Mouse (Mus musculus): ENCODE data around the gene Gm17581. TPM values are rescaled to one million over a fixed set of nuclear protein-coding genes. Genes with fewer than 3 reads are reported as not detected.
A peak's percentile ranks its signal among the peaks of the same experiment; 100 is the strongest.

The Gm17581 gene
- polyA plus RNA-seq, 1 experiment = not detected

DNA sequence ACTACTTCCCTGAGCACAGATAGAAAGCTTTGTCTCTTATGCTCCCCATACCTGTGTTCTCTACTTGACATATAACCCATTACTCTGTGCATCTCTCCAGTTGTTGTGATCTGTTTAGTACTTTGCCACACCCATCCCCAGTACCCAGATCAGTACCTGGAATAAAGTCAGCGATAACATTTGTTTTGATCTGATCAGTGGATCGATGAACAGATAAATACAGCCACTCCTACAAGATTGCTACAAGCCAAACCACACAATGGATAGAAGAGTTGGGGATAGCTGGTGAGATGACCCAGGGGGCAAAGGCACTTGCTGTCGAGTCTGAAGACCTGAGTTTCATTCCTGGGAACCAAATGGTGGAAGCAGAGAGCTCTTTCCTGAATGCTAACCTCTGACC lies 40.4 kb downstream of the Gm17581 start:
- WGBS = 64% methylated on average over 3 of the region's 3 CpGs
- no peak for TF ChIP-seq POLR2A (IDR thresholded peaks at IDR 0.05; ENCODE audit: borderline replicate concordance, extremely low read depth, low read depth, low read length)
- TF ChIP-seq CTCF (IDR thresholded peaks at IDR 0.05; ENCODE audit: insufficient read depth, low read length) = no peak
- no peak for DNase-seq

GRCm38 (mm10) chr2:155694564-155694963 lies 41.1 kb downstream of the Gm17581 start:
- Histone ChIP-seq H3K4me1 (ENCODE audit: control insufficient read depth, insufficient read depth, low read length) (peaks cover 5% of the 10 kb centered on the region; the same call in 1 of the 2 replicates), H3K4me3 (replicated peaks; ENCODE audit: extremely low read depth, low read depth, low read length) (no peak overlapping the region)
- WGBS = 55% methylated on average over 2 of the region's 2 CpGs
- no peak for TF ChIP-seq CTCF (IDR thresholded peaks at IDR 0.05; ENCODE audit: insufficient read depth, low read length)
- TF ChIP-seq POLR2A (IDR thresholded peaks at IDR 0.05; ENCODE audit: borderline replicate concordance, extremely low read depth, low read depth, low read length) = no peak
- DNase-seq = no peak

More for the DNA sequence above, 40.4 kb downstream of the Gm17581 start:
- H3K4me1 ChIP-seq (ENCODE audit: control insufficient read depth, insufficient read depth, low read length) = peaks cover 3% of the 10 kb centered on the region; the same call in 1 of the 2 replicates
- H3K4me3 ChIP-seq (replicated peaks; ENCODE audit: extremely low read depth, low read depth, low read length) = no peak overlapping the region

DNA sequence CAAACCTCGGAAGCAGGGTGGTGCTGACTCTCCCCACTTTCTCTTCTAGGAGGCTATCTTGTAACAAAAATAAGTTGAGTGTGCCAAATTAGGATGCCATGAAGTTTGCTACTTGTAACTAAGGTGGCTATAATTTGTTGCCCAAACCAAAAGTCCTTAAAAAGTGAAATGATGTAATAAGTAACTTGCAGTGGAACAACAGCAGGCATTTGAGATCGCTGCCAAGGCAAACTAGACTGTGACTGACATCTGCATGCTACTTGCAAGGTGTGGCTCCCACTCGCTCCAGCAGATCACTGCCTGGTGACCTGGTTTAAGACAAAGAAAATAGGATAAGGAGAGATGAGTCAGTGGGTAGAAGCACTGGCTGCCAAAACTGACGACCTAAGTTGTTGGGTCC lies 42.5 kb downstream of the Gm17581 start:
- no peak for DNase-seq
- no peak for TF ChIP-seq POLR2A (IDR thresholded peaks at IDR 0.05; ENCODE audit: borderline replicate concordance, extremely low read depth, low read depth, low read length)
- TF ChIP-seq CTCF (IDR thresholded peaks at IDR 0.05; ENCODE audit: insufficient read depth, low read length) = no peak
- 72% methylated on average over 4 of the region's 4 CpGs for WGBS
- Histone ChIP-seq H3K4me1 (ENCODE audit: control insufficient read depth, insufficient read depth, low read length) (peaks cover 5% of the 10 kb centered on the region; the same call in 1 of the 2 replicates), H3K4me3 (replicated peaks; ENCODE audit: extremely low read depth, low read depth, low read length) (no peak overlapping the region)

GRCm38 (mm10) chr2:155691723-155692493 lies 43.8 kb downstream of the Gm17581 start, which contains the start of gene Trpc4ap:
Gene Trpc4ap (minus strand): TSS chr2:155692384.
- DNase-seq = peak; percentile 98
- TF ChIP-seq CTCF (IDR thresholded peaks at IDR 0.05; ENCODE audit: insufficient read depth, low read length) (peak; percentile 86), POLR2A (IDR thresholded peaks at IDR 0.05; ENCODE audit: borderline replicate concordance, extremely low read depth, low read depth, low read length) (peak; percentile 86; the same call in 1 of the 2 replicates)
- Histone ChIP-seq H3K4me1 (ENCODE audit: control insufficient read depth, insufficient read depth, low read length) (peaks cover 5% of the 10 kb centered on the region; the same call in 1 of the 2 replicates), H3K4me3 (replicated peaks; ENCODE audit: extremely low read depth, low read depth, low read length) (peak within 1 kb of the TSS; percentile 89)
- under 1% methylated on average over 71 of the region's 72 CpGs for WGBS

GRCm38 (mm10) chr2:155691336-155691722 lies 44.3 kb downstream of the Gm17581 start:
- no peak for DNase-seq
- peaks cover 5% of the 10 kb centered on the region; the same call in 1 of the 2 replicates for H3K4me1 ChIP-seq (ENCODE audit: control insufficient read depth, insufficient read depth, low read length)
- peak overlapping the region; percentile 89 for H3K4me3 ChIP-seq (replicated peaks; ENCODE audit: extremely low read depth, low read depth, low read length)
- TF ChIP-seq CTCF (IDR thresholded peaks at IDR 0.05; ENCODE audit: insufficient read depth, low read length) = no peak
- no peak for TF ChIP-seq POLR2A (IDR thresholded peaks at IDR 0.05; ENCODE audit: borderline replicate concordance, extremely low read depth, low read depth, low read length)
- WGBS = 4% methylated on average over 8 of the region's 8 CpGs

GRCm38 (mm10) chr2:155689211-155689610 lies 46.5 kb downstream of the Gm17581 start:
- Histone ChIP-seq H3K4me3 (replicated peaks; ENCODE audit: extremely low read depth, low read depth, low read length) (no peak overlapping the region), H3K4me1 (ENCODE audit: control insufficient read depth, insufficient read depth, low read length) (peaks cover 5% of the 10 kb centered on the region; the same call in 1 of the 2 replicates)
- no peak for TF ChIP-seq POLR2A (IDR thresholded peaks at IDR 0.05; ENCODE audit: borderline replicate concordance, extremely low read depth, low read depth, low read length)
- no peak for TF ChIP-seq CTCF (IDR thresholded peaks at IDR 0.05; ENCODE audit: insufficient read depth, low read length)
- DNase-seq = no peak
- 79% methylated on average over 4 of the region's 4 CpGs for WGBS

GRCm38 (mm10) chr2:155687746-155688145 lies 47.9 kb downstream of the Gm17581 start:
- WGBS = 90% methylated on average over 11 of the region's 11 CpGs
- Histone ChIP-seq H3K4me3 (replicated peaks; ENCODE audit: extremely low read depth, low read depth, low read length) (no peak overlapping the region), H3K4me1 (ENCODE audit: control insufficient read depth, insufficient read depth, low read length) (peaks cover 5% of the 10 kb centered on the region; the same call in 1 of the 2 replicates)
- DNase-seq = no peak
- TF ChIP-seq CTCF (IDR thresholded peaks at IDR 0.05; ENCODE audit: insufficient read depth, low read length) (no peak), POLR2A (IDR thresholded peaks at IDR 0.05; ENCODE audit: borderline replicate concordance, extremely low read depth, low read depth, low read length) (no peak)

GRCm38 (mm10) chr2:155686572-155686971 lies 49.1 kb downstream of the Gm17581 start:
- 71% methylated on average over 5 of the region's 5 CpGs for WGBS
- TF ChIP-seq CTCF (IDR thresholded peaks at IDR 0.05; ENCODE audit: insufficient read depth, low read length) (no peak), POLR2A (IDR thresholded peaks at IDR 0.05; ENCODE audit: borderline replicate concordance, extremely low read depth, low read depth, low read length) (no peak)
- DNase-seq = no peak
- H3K4me1 ChIP-seq (ENCODE audit: control insufficient read depth, insufficient read depth, low read length) = peaks cover 10% of the 10 kb centered on the region; the same call in 1 of the 2 replicates
- H3K4me3 ChIP-seq (replicated peaks; ENCODE audit: extremely low read depth, low read depth, low read length) = no peak overlapping the region

Other genes with a start within 250 kb of the Gm17581 start
- gene Acss2, start 217.9 kb downstream of the Gm17581 start, polyA plus RNA-seq (2012; rRNA removed) = 29.7 and 52.6 TPM in 2 replicates
- gene Ggt7, start 217.6 kb downstream of the Gm17581 start, polyA plus RNA-seq (2012; rRNA removed) = 8.0 and 8.3 TPM in 2 replicates
- 32.7 and 35.4 TPM in 2 replicates for gene Gss, start 143.1 kb downstream of the Gm17581 start, polyA plus RNA-seq (2012; rRNA removed)
- gene Myh7b, start 124.7 kb downstream of the Gm17581 start, polyA plus RNA-seq (2012; rRNA removed) = 0.07 TPM in 1 of 2 replicates, not detected in the other
- gene Trpc4ap, start 43.5 kb downstream of the Gm17581 start, polyA plus RNA-seq (2012; rRNA removed) = 140 and 145 TPM in 2 replicates
- gene Edem2, start 6.4 kb downstream of the Gm17581 start, polyA plus RNA-seq (2012; rRNA removed) = 50.3 and 61.0 TPM in 2 replicates
- gene Procr, start 15.3 kb upstream of the Gm17581 start, polyA plus RNA-seq (2012; rRNA removed) = 3.2 and 4.5 TPM in 2 replicates
- 0.03 and 0.06 TPM in 2 replicates for gene Mmp24, start 39.5 kb upstream of the Gm17581 start, polyA plus RNA-seq (2012; rRNA removed)
- 57.4 and 65.1 TPM in 2 replicates for gene BC029722, start 83.6 kb upstream of the Gm17581 start, polyA plus RNA-seq (2012; rRNA removed)
- gene Eif6, start 91.1 kb upstream of the Gm17581 start, polyA plus RNA-seq (2012; rRNA removed) = 85.1 and 112 TPM in 2 replicates
- 0.03 and 2.1 TPM in 2 replicates for gene Fam83c, start 99.0 kb upstream of the Gm17581 start, polyA plus RNA-seq (2012; rRNA removed)
- 13.5 and 24.0 TPM in 2 replicates for gene Uqcc1, start 194.4 kb upstream of the Gm17581 start, polyA plus RNA-seq (2012; rRNA removed)
- not detected in 2 replicates for gene Gm15557, start 204.9 kb upstream of the Gm17581 start, polyA plus RNA-seq (2012; rRNA removed)
- gene Gdf5, start 209.5 kb upstream of the Gm17581 start, polyA plus RNA-seq (2012; rRNA removed) = 0.37 and 0.59 TPM in 2 replicates
- gene Cep250, start 220.6 kb upstream of the Gm17581 start, polyA plus RNA-seq (2012; rRNA removed) = 7.1 and 9.1 TPM in 2 replicates